Mouse (Mus musculus): ENCODE data around the gene Glra2.
"Not testable (repeated sequence)": the region's sequence is repeated elsewhere in the genome, so short reads cannot be mapped to it uniquely, and the experiment has no call there.

The Glra2 gene

DNA sequence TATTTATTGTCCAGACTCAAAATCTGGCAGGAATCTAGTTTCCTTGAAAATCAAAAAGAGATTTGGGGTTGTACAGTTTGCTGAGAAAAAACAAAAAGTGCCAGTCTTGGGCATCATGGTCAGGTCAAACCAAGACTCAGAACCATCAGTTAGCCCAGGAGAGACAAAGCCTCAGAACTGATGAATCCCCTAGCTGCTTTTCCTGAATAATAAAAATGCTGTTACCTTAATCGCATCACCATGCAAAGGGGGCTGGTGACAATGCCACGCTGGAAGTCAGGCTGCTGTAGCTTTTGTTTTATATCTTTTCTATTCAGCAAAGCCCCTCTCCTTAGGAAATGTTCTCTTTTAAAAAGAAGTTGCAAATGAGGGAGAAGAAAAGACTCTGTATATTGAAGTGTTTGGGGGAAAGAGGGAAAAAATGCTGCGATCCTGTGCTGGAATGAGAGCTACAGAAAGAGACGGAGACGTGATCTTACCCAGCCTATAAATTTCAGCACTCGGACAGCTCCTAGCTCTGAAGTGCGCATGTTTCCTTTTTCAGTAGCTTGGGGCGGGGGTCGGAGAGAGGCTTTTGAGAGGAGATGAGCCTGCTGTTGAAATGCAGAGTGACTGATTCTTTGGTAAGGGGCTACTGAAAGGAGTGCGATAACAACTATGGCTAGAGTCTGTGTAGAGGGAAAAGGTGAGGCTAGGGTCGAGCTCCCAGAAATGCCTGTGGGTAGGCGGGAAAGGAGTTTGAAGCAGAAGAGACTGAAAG is at the start of gene Glra2:
TSS of gene Glra2 (minus strand) at position 455 of the 760 bp plus-strand sequence.
- no peak for DNase-seq

DNA sequence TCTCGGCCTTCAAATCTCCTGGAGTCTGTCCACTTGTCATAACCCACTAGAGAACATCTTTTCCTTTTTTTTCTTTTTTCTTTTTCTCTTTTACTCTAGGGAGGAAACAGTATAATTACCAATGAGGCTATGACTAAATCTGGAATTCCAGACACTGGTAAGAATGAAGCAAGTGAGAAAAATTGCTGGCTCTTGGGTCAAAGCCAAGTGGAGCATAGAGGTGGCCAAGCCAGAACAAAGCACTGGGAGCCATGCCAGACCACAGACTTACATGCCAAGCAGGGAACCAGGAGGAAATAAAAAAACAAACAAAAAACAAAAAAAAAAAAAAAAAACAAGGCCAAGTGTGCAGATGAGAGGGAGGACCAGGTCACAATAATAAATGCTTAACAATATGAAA is 35.6 kb upstream of the Glra2 start:
- no peak for DNase-seq

DNA sequence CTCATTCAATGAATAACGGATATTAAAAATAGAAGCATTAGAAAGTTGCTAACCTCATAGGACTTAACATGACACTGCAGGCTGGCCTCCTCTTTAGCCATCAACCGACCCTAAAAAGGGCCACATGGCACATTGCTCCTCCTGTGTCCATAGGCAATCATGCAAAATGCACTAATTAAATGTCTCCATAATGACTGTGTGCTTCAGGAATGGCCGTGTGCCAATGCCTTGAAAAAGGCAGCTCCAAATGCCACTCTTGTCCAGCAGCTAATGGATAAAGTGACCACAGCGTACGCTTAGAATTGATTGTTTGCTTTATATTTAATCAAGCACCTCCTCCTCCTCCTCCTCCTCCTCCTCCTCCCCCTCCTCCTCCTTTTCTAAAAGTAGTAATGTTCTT is 17.4 kb upstream of the Glra2 start:
- no peak for DNase-seq

DNA sequence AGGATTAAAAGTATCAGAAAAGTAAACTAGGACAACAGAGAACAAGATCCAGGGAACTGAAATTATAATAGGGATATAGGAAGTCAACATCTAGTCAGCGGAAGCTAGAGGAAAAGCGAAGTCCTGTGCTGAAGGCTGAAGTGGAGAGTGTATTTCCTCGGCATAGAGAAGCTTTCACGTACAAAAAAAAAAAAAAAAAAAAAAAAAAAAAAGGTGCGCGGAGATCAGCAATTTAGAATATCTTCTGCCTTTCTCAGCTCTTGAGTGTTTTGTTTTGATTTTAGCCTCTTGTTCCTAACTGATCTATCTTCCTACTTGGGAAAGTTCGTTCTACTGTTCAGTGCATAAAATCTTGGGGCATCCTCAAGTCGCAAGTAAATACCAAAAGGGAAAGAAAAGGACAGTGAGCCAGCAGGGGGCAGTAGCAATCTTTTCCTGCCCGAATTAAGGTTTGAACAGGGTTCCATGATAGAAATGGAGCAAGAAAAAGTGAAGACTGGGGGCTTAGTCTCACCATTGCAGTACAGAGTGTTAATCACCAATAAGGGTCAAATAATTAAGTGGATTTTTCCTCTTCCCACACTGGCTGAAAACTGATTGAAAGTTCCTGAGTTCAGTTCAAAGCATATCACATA is 623 bp upstream of the Glra2 start:
- no peak for DNase-seq

DNA sequence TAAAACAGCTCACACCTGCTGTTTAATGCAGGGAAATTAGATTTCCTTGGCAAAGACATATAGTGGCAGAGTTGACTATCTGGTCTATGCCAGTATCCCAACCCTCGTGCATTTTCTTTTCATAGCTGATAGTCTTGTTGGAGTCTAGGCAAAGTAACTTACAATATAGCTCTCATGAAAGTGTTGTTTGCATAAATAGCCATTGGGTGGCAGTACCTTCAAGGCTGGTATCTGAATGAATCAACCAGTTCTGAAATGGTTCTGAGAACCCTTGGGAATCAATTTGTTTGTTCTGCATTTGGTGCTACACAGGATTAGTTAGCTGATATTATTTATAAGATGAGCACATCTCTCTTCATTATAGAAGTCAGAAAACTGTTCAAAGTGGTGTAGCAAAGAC is 133.6 kb downstream of the Glra2 start:
- DNase-seq = no peak

DNA sequence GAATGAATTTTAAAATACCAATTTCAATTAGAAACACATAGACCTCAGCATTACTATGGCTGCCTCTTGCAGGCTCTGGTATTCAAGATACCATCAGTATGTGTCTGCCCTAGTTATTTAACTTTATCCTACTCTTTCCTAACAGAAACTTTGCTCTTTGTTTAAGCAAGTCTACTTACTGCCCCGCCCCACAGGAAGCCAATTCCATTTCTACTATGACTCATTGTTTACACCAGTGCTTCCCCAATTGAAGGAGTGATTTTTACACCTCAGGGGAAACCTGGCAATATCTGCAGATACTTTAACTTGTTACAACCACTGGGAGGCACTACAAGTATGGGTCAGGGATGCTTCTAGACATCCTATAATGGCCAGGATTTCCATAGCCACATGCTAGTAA is 136.0 kb downstream of the Glra2 start:
- DNase-seq = no peak

DNA sequence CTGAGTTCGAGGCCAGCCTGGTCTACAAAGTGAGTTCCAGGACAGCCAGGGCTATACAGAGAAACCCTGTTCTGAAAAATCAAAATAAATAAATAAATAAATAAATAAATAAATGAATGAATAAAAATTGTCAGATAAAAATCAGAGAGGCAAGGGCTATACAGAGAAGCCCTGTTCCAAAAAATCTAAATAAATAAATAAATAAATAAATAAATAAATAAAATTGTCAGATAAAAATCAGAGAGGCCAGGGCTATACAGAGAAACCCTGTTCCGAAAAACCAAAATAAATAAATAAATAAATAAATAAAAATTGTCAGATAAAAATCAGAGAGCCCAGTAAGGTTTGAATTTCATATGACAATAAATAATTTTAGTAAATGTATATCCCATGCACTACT is 144.2 kb downstream of the Glra2 start:
- DNase-seq = not testable (repeated sequence)

DNA sequence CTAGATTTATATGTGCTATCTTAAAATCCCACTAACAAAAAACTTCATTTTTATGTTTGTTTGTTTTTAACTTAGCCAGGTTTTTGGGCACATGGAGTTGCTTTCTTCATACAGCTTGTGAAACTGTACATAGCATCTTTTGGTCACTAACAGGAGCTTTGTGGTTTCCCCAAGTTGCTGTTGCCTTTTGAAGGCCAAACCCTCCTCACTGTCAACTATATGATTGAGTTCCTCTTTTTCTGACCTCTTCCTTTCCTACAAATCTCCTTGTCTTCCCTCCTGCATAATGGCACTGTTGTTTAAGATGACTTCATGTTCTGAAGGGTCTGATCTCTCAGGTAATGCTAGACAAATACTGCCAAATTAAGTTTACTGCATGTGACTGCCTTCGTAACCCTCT is 170.6 kb downstream of the Glra2 start:
- no peak for DNase-seq

DNA sequence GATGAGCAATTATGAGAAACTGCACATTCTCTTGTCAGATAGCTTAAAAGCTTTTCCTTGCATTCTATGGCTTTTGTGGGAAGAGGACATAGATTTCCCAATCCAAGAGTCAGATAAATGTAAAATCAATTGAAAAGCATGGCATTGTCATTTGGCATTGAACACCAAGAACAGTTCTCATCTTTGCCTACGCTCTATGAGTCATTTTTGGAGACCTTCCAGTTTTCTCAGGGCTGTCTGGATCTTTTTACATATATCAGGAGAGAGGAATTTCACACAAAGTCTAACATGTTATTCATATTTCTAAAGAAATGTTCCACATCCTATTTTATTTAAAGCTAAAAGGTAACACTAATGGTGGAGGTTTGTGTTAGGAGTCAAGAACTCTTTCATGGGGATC is 223.0 kb downstream of the Glra2 start:
- no peak for DNase-seq
